Mouse (Mus musculus) MEL (cell line): Measurements from ENCODE around the gene Nop16.

Source experiments
- BHLHE40 ChIP-seq: IDR thresholded peaks from 2 replicates; pipeline ENCODE4 v1.6.1; 2012; ENCODE audit warnings: low read depth, mild to moderate bottlenecking, inconsistent platforms, low read length, improper control_type of control experiment, borderline replicate concordance
- CTCF ChIP-seq, 3 experiments: IDR thresholded peaks in 2 of 3; conservative IDR thresholded peaks in 1 of 3; 2 replicates each; pipeline ENCODE4 v1.5.1; 2011 to 2012; ENCODE audit warnings: low read length in 3 of 3, low read depth in 2 of 3, mild to moderate bottlenecking in 2 of 3, improper control_type of control experiment in 1 of 3, inconsistent platforms in 1 of 3, mixed read lengths in 1 of 3, moderate library complexity in 1 of 3; ENCODE audit not compliant: control insufficient read depth in 1 of 3, insufficient read depth in 1 of 3, poor library complexity in 1 of 3, severe bottlenecking in 1 of 3
- GATA1 ChIP-seq: IDR thresholded peaks from 2 replicates; pipeline ENCODE4 v1.6.1; 2011; ENCODE audit warnings: low read depth, low read length, improper control_type of control experiment
- JUND ChIP-seq: IDR thresholded peaks from 2 replicates; pipeline ENCODE4 v1.6.1; 2011; ENCODE audit warnings: low read depth, mild to moderate bottlenecking, improper control_type of control experiment, low read length
- KAT2A ChIP-seq: conservative IDR thresholded peaks from 2 replicates; pipeline ENCODE4 v1.6.1; 2012; ENCODE audit warnings: low read depth, low read length, improper control_type of control experiment, inconsistent platforms
- MAX ChIP-seq: IDR thresholded peaks from 2 replicates; pipeline ENCODE4 v1.6.1; 2011; ENCODE audit warnings: low read length, improper control_type of control experiment
- POLR2A ChIP-seq, 2 experiments: IDR thresholded peaks; 2 replicates each; pipeline ENCODE4 v1.6.1; 2011 to 2012; ENCODE audit warnings: low read length in 2 of 2, mild to moderate bottlenecking in 2 of 2, control low read depth in 1 of 2, improper control_type of control experiment in 1 of 2, low read depth in 1 of 2, moderate library complexity in 1 of 2; ENCODE audit not compliant: control insufficient read depth in 1 of 2, insufficient read depth in 1 of 2, poor library complexity in 1 of 2
- UBTF ChIP-seq: IDR thresholded peaks from 2 replicates; pipeline ENCODE4 v1.6.1; 2012; ENCODE audit warnings: low read depth, mild to moderate bottlenecking, inconsistent platforms, low read length, improper control_type of control experiment, moderate library complexity, borderline replicate concordance; ENCODE audit not compliant: insufficient read depth
- USF1 ChIP-seq: IDR thresholded peaks from 2 replicates; pipeline ENCODE4 v1.6.1; 2014; ENCODE audit warnings: low read depth, mild to moderate bottlenecking, inconsistent platforms, low read length, improper control_type of control experiment, moderate library complexity

DNA sequence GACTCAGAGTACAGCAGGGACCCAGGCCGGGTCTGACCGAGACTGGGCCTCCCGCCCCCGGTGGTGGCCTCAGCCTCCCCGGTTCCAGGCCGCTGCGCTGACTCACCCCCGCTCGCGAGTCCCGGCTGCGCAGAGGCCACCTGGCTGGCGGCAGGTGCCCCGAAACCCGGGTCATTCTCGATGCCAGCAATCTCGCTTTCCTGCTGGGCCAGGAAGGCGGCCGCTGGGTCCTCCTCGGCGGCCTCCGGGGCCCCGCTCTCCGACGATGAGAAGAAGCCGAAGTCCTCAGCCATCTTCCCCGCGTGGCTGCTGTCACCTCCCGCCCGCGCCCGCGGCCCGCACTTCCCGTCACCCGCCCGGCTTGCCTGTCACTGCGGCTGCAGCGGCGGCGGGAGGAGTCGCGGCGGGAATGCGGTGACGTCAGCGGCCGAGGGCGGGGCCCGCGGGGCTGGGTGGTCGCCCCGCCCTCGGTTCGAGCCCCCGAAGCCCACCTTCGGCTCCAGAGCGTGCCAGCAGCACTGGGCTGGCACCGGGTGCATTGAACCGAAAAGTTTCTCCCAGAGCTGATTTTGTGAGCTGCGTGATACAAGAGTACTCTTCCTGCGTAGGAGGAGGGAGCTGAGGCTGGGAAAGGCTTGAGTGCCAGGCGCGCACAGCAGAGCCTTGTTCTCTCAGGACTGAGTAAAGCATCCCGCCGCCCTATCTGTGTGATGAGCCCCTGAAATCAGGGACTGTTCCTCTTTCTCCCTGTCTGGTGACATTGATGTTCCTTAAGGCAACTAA is 21.3 kb upstream of the Nop16 start, which contains the start of gene Cltb:
- TF ChIP-seq GATA1 (no peak), CTCF (IDR thresholded peaks at IDR 0.05 in 2 of 3, conservative IDR thresholded peaks at IDR 0.05 in 1 of 3; ENCODE audit: control insufficient read depth in 1 of 3, insufficient read depth in 1 of 3, low read depth in 2 of 3, low read length in 3 of 3, poor library complexity in 1 of 3, severe bottlenecking in 1 of 3) (no peak), MAX (no peak), JUND (no peak), USF1 (no peak), POLR2A (IDR thresholded peaks at IDR 0.05; ENCODE audit: control insufficient read depth in 1 of 2, insufficient read depth in 1 of 2, low read depth in 1 of 2, low read length in 2 of 2, poor library complexity in 1 of 2) (peak; percentile 42 to 60; a peak in 1 of 4 replicates), KAT2A (no peak), UBTF (no peak), BHLHE40 (no peak)
